Mouse (Mus musculus) regulatory T cell (primary cell): Measurements from ENCODE around the gene Zfp451.

ENCODE experiments used
- in situ Hi-C: fragments of 300-600 bp; cut with MboI, MseI; formaldehyde crosslinking; loops from one replicate; pipeline ENCODE4 v1.15.1; 2025; ENCODE audit warnings: high pct_unique_total_duplicates

The Zfp451 gene

DNA sequence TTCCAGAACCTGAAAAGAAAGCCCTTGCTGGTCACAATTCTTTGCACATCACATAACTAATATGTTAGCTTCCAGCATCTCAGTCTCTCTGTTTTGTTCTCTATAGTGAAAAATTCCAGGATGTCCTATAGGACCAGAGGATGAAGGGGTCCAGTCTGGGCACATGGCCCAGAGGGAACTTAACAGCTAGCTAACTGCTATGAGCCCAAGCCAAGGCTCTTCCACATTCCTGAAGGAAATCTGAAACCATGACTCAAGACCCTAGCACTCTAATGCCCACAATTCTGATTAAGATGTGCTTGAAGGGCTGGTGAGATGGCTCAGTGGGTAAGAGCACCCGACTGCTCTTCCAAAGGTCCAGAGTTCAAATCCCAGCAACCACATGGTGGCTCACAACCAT, 96.8 kb downstream of the Zfp451 start:
- in situ Hi-C loops: no loop called here

DNA sequence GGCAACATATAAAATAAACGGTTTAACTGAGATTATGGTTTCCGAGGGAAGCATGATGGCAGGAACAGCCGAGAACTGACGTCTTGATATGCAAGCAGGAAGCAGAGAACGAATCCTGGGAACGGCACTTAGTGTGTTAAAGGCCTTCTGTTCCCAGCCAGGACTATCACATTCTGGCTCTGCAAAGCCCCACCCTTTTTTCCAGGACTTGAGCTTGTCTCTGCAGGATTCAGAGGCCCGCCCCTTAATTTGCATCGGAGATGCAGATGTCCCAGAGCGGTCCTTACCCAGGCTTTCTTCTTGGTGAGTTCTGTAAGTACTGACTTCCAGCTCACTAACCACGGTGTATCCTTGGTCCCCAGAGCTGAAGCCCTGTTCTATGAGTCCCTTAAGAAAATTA, 99.6 kb downstream of the Zfp451 start:
- in situ Hi-C loops: no loop called here

DNA sequence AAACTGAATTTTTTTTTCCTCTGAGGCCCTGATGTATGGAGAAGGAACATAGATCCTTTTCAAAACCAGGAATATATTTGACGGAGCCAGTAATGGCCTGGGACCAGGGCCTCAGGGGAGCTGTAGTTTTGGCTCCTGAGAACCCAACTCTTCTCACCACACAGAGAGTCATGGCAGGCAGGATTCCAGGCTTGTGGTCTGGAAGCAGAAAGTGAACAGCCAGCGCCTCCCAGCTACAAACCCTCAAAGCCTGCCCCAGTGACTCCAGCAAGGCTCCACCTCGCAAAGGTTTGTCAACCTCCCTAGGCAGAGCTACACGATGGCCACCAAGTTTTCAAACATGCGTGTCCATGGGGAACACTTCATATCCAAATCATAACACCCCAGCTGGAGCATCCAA, 102.4 kb downstream of the Zfp451 start:
- in situ Hi-C loops: no loop called here
